Mouse (Mus musculus) left cerebral cortex, postnatal 36 days (tissue): ENCODE results near the gene Chaf1b. TPM values are rescaled to one million over a fixed set of nuclear protein-coding genes. Genes with fewer than 3 reads are reported as not detected.

Source experiments
- DNase-seq, 2 experiments: peaks; one replicate each; pipeline ENCODE4 v3.0.0; 2021 to 2022; ENCODE audit warnings: low spot score in 2 of 2, mixed read lengths in 1 of 2
- intact Hi-C: fragments of 180-260 bp; cut with DNase I; formaldehyde crosslinking; loops from one replicate; pipeline ENCODE4 v1.15.1; 2025
- total RNA-seq, 2 experiments: library from RNA; stranded (reverse); gene quantifications; 2 replicates each; pipeline ENCODE4 v1.2.3; 2021

Chaf1b gene
- total RNA-seq: 1 to 10 TPM in 1 of 2 experiments, under 1 TPM in 1; 0.84 to 1.6 TPM

DNA sequence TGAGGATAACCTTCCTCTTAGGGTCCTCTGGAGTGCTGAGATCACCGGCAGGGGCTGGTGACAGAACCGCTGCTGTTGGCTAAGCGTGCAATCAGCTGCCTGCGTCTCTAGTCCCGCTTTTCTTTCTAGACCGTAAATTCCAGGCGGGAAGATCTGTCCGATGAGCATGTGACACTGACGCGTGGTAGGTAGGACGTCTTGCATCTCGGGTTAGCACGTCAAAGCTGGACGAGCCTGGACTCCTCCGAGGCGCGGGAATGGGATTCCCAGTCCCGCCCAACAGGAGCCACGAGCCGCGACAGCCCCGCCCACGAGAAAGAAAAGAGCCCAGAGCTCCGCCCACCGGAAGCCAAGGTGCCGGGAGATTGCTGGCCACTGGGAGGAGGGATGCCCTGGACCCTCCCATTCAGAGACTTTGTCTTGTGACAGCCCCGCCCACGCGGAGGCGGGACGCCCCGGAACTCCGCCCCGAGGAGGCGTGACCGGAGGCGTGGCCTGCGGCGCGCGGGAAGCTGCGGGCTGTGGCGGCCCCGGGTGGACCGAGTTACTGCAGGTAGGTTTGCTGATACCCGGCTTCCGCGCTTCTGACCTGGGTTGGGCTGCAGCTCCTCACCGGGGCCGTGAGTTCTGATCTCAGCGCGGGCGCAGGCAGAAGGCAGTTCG lies at the start of gene Chaf1b:
Gene Chaf1b (plus strand): TSS at position 479 of the 663 bp plus-strand sequence.
- peak; percentile 90 for DNase-seq
- intact Hi-C loops: no loop called here

DNA sequence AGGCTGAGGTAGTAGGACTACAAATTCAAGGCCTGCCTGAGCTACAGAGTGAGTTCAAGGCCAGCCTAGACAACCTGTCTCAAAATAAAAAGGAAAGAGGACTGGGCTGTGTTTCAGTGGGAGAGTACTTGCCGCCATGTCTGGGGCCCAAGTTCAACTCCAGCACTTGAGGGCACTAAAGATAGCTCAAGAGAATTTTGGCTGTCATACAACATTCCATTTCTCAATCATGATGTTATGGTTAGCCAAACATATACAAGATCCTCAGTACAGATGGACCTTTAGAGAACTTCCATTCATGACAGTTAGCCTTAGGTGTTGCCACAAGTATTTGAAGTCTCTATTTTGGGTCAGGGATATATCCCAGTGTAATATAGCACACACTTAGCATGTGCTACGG lies 49.6 kb upstream of the Chaf1b start:
- intact Hi-C loops: no loop called here

GRCm38 (mm10) chr16:93839049-93839448 lies 44.7 kb upstream of the Chaf1b start:
- intact Hi-C loops: no loop called here

More for the DNA sequence above, 49.6 kb upstream of the Chaf1b start:
- no peak for DNase-seq

DNA sequence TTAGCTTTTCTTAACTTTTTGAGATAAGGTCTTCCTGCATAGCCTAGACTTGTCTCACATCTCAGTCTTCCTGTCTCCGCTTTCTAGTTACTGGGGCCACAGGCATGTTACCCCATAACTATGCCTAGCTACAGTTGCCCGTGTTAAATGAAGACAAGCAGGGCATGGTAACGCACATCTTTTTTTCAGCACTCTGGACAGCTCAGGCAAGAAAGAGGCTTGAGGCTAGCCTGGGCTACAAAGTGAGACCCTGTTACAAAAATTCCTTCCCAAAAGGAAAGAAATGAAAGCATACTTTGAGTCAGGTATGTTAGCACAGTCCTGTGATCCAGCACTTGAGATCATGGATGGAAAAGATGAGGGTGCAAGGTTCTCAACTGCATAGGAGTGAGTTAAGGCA lies 33.2 kb upstream of the Chaf1b start:
- intact Hi-C loops: no loop called here
- no peak for DNase-seq

More at GRCm38 (mm10) chr16:93839049-93839448, 44.7 kb upstream of the Chaf1b start:
- no peak for DNase-seq

- no peak for DNase-seq
- intact Hi-C loops: no loop called here
These were observed 23.7 kb upstream of the Chaf1b start for GRCm38 (mm10) chr16:93859967-93860366.

GRCm38 (mm10) chr16:93860686-93861085 lies 23.0 kb upstream of the Chaf1b start:
- intact Hi-C loops: no loop called here
- DNase-seq: no peak

DNA sequence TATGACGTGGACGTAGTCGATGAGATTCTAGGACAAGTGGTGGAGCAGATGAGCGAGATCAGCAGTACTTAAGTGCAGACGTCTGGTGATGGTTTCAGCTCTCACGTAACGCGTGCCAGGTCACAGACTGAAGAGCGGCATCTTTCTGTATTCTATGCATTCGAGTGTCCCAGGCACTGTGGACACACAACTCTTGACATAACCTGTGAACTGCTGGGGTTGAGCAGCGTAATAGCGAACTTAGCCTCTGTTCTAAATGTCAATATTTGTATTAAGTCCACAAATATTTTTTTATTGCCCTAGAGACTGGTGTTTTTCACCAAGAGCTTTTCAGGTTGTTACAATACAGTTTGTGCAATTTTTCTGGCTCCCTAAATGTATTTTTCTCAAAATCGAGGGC lies 8.9 kb upstream of the Chaf1b start:
- intact Hi-C loops: no loop called here
- DNase-seq: no peak

DNA sequence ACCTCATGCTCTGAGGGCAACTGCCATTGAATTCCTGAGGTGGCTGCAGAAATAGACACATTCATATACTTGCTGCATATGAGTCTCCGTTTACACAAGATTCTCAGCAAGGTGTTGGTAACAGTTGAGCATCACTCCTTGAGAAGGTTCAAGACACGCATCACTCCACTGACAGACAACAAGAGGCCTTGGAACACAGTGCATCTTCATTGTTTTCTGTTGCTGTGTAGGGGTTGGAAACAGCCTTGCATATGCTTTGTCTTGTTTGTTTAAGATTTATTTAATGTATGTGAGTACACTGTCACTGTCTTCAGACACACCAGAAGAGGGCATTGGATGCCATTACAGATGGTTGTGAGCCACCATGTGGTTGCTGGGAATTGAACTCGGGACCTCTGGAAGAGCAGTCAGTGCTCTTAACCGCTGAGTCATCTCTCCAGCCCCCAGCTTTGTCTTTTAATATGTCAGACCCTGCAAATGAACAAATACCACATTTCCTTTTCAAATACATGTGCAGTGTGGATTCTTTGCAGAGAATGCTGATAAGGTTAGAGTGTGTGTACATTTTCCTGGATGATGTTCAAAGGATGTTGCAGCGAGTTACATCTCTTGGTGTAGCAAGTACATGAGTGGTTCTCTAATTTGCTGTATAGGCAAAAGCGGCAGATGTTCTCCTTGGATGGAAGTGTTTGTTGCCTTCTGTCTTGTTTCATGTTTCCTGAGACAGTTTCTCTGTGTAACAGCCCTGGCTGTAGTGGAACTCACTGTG lies 5.9 kb upstream of the Chaf1b start:
- no peak for DNase-seq
- intact Hi-C loops: no loop called here

- no peak for DNase-seq
- intact Hi-C loops: no loop called here
These were observed 503 bp downstream of the Chaf1b start for GRCm38 (mm10) chr16:93884086-93884721.

GRCm38 (mm10) chr16:93884722-93885113 lies 1.0 kb downstream of the Chaf1b start:
- intact Hi-C loops: no loop called here
- DNase-seq: no peak

- intact Hi-C loops: no loop called here
These were observed 4.8 kb downstream of the Chaf1b start for GRCm38 (mm10) chr16:93888481-93888880.

GRCm38 (mm10) chr16:93890948-93891604 lies 7.4 kb downstream of the Chaf1b start:
- DNase-seq: no peak
- intact Hi-C loops: no loop called here

More at GRCm38 (mm10) chr16:93888481-93888880, 4.8 kb downstream of the Chaf1b start:
- DNase-seq: no peak

- no peak for DNase-seq
- intact Hi-C loops: no loop called here
These were observed 9.6 kb downstream of the Chaf1b start for GRCm38 (mm10) chr16:93893285-93893684.

- intact Hi-C loops: no loop called here
- no peak for DNase-seq
These were observed 19.3 kb downstream of the Chaf1b start for GRCm38 (mm10) chr16:93903027-93903426.

DNA sequence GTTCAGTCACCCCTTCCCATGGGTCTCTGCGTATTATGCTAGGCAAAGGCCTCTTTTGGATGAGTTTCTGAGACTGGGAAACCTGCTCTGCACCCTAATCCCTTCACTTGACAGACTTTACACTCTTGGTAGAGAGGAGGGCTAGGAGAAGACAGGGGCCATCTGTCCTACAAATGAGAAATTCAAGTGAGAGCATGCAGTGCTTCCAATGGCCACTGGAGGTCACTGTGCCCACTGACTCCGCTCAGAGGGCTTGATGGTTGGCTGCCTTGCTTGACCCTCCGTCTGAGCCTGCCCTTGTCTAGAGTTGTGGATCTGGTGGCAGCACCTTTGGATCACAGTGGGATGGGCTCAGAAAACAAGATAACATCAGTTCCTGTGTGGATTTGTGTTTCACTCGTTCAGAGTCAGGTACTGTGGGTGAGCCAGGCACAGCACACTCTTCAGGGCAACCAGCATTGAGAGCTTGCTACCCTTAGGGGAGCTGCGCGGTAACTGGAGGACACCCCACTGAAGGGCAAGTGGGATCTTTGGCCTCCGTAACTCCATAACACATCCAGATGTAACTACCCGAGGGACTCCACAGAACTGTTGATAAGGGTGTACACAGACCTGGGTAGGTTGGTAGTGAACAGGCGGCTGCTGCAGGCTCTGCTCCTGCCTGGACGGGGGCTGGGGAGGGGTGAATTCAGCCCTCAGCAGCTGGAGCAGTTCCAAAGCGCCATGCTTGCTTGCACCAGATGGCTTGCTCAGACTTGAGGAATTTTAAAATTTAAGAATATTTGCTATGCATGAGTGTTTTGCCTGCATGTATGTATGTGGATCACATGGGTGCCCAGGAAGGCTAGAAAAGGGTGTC lies 22.7 kb downstream of the Chaf1b start:
- DNase-seq: peak; percentile 52 to 60
- intact Hi-C loops: no loop called here

DNA sequence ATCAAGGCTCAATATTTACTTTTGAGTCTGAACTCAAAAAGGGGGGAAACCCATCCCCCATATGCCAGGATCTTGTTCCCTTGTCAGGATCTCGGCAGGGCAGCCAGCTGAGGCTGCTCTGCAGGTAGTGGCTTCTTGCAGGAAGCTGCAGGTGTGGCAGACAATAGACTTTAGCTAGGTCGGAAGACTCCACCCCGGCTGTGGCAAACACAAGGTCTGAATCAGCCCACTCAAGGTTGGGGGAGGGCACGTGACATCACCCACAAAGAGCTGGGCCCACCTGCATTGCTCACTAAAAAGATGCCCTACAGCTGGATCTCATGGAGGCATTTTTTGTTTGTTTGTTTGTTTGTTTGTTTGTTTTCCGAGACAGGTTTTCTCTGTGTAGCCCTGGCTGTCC lies 24.1 kb downstream of the Chaf1b start:
- intact Hi-C loops: no loop called here
- DNase-seq: no peak

DNA sequence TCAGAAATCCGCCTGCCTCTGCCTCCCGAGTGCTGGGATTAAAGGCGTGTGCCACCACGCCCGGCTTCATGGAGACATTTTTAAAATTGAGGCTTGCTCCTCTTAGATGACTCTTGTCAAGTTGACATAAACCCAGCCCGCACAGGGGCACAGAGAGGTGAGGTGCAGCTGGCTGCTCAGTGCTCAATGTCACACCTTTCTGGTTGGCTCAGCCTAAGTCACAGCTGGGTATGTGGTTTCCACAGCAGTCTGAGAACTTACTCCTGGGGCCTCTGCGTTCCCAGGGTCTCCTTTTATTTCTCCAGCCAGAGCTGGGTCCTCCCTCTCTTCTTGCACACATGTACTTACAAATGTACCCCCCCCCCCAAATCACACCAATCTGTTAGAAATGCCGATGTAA lies 24.5 kb downstream of the Chaf1b start:
- intact Hi-C loops: no loop called here
- no peak for DNase-seq

- intact Hi-C loops: no loop called here
- DNase-seq: no peak
These were observed 26.2 kb downstream of the Chaf1b start for GRCm38 (mm10) chr16:93909936-93910335.
